ENCODE assay signal across 22 mouse cellular contexts in the genomic region with DNA sequence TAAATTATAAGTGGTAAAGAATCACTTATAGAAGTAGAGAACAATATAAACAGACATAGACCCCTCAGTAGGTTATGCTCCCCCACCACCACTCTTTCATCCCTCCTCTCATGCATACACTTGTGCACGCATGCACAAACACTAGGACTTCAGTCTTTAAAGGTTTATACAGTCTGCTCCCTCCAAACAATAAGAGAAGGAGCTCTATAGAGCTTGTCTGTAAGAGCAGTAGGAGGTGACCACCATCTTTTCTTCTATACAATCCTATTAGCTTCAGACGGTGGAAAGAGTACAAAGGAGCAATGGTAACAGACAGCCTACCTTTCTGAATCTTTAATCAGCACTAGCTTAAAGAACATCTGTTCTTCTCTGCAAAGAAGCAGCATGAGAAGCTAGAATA. TPM values are rescaled to one million over a fixed set of nuclear protein-coding genes. Genes with fewer than 3 reads are reported as not detected.
A peak's percentile ranks its signal among the peaks of the same experiment; 100 is the strongest.
DNase-seq lines count a peak whose midpoint lies in the region; ATAC-seq and TF ChIP-seq lines count a peak whose summit lies in the region.
"Had no signal": no experiment of that assay in that cellular context is flagged by ENCODE, and none has a peak within 500 bp of the region (broad histone marks: within the 10 kb centered on the region; RNA-seq: fewer than 3 reads in every experiment).

No protein-coding gene starts in this region.

- H3K27ac ChIP-seq in forebrain, embryonic 12.5 days: no peak overlapping the region
- H3K27ac ChIP-seq in forebrain, postnatal 0 days (ENCODE audit: low read depth, low read length): no peak overlapping the region
- no peak overlapping the region; the same call in 1 of the 2 replicates for H3K27ac ChIP-seq in midbrain, embryonic 11.5 days (ENCODE audit: low read depth, low read length)
- H3K27ac ChIP-seq in midbrain, embryonic 15.5 days: no peak overlapping the region
- H3K27ac ChIP-seq in midbrain, embryonic 13.5 days: no peak overlapping the region
- H3K27ac ChIP-seq: embryonic facial prominence, embryonic 10.5 days; heart, adult 2 months; heart, embryonic 15.5 days; hindbrain, embryonic 13.5 days; intestine, embryonic 15.5 days had no signal

- no peaks in the 10 kb centered on the region for H3K4me1 ChIP-seq in forebrain, embryonic 12.5 days
- H3K4me1 ChIP-seq in forebrain, postnatal 0 days (ENCODE audit: insufficient read depth): no peaks in the 10 kb centered on the region
- H3K4me1 ChIP-seq in midbrain, embryonic 11.5 days (ENCODE audit: control insufficient read depth, insufficient read depth, low read length): no peaks in the 10 kb centered on the region
- no peaks in the 10 kb centered on the region for H3K4me1 ChIP-seq in midbrain, embryonic 15.5 days
- H3K4me1 ChIP-seq in midbrain, embryonic 13.5 days (replicated peaks): no peaks in the 10 kb centered on the region
- H3K4me1 ChIP-seq: embryonic facial prominence, embryonic 10.5 days; heart, embryonic 15.5 days; hindbrain, embryonic 13.5 days; intestine, embryonic 15.5 days had no signal

- no peak overlapping the region for H3K4me3 ChIP-seq in forebrain, embryonic 12.5 days (replicated peaks)
- H3K4me3 ChIP-seq in forebrain, postnatal 0 days (ENCODE audit: low read depth, low read length): no peak overlapping the region
- H3K4me3 ChIP-seq in midbrain, embryonic 11.5 days (ENCODE audit: low read depth, low read length): no peak overlapping the region
- no peak overlapping the region for H3K4me3 ChIP-seq in midbrain, embryonic 15.5 days
- H3K4me3 ChIP-seq in midbrain, embryonic 13.5 days (replicated peaks): no peak overlapping the region
- H3K4me3 ChIP-seq: embryonic facial prominence, embryonic 10.5 days; heart, adult 2 months; heart, embryonic 15.5 days; hindbrain, embryonic 13.5 days; intestine, embryonic 15.5 days had no signal

- no peak for TF ChIP-seq CTCF in forebrain, postnatal 0 days (IDR thresholded peaks at IDR 0.05; ENCODE audit: low read depth)

- no peaks in the 10 kb centered on the region for H3K9me3 ChIP-seq in forebrain, embryonic 12.5 days
- no peaks in the 10 kb centered on the region for H3K9me3 ChIP-seq in forebrain, postnatal 0 days (ENCODE audit: low read length)
- H3K9me3 ChIP-seq in midbrain, embryonic 11.5 days (ENCODE audit: control insufficient read depth, low read length): no peaks in the 10 kb centered on the region
- H3K9me3 ChIP-seq in midbrain, embryonic 15.5 days: no peaks in the 10 kb centered on the region
- no peaks in the 10 kb centered on the region for H3K9me3 ChIP-seq in midbrain, embryonic 13.5 days
- H3K9me3 ChIP-seq: embryonic facial prominence, embryonic 10.5 days; heart, embryonic 15.5 days; hindbrain, embryonic 13.5 days; intestine, embryonic 15.5 days had no signal

- DNase-seq in forebrain, postnatal 0 days: no peak
- no peak for DNase-seq in midbrain, embryonic 11.5 days (ENCODE audit: low spot score, missing footprints)
- DNase-seq in thymus, postnatal 25 days: no peak
- DNase-seq: adrenal gland, adult 2 months; adrenal gland, postnatal 25 days; cerebellum, adult 2 months; cerebellum, postnatal 10 days; gastrocnemius, postnatal 14 days; heart, adult 2 months; heart, postnatal 14 days had no signal

- H3K27me3 ChIP-seq in forebrain, embryonic 12.5 days: no peaks in the 10 kb centered on the region
- no peaks in the 10 kb centered on the region for H3K27me3 ChIP-seq in forebrain, postnatal 0 days (ENCODE audit: insufficient read depth, low read length)
- no peaks in the 10 kb centered on the region for H3K27me3 ChIP-seq in midbrain, embryonic 11.5 days (ENCODE audit: control insufficient read depth, insufficient read depth, low read length)
- no peaks in the 10 kb centered on the region for H3K27me3 ChIP-seq in midbrain, embryonic 15.5 days (replicated peaks)
- H3K27me3 ChIP-seq in midbrain, embryonic 13.5 days: no peaks in the 10 kb centered on the region
- H3K27me3 ChIP-seq: heart, embryonic 15.5 days; hindbrain, embryonic 13.5 days; intestine, embryonic 15.5 days had no signal

- peak; percentile 65; the same call in 1 of the 2 replicates for ATAC-seq in forebrain, embryonic 12.5 days (ENCODE audit: low FRiP score)
- no peak for ATAC-seq in forebrain, postnatal 0 days
- peak; percentile 92 for ATAC-seq in midbrain, embryonic 11.5 days (ENCODE audit: low FRiP score)
- no peak for ATAC-seq in midbrain, embryonic 15.5 days (replicated peaks)
- ATAC-seq in midbrain, embryonic 13.5 days: peak; percentile 80
- ATAC-seq: intestine, embryonic 15.5 days had no signal

- H3K36me3 ChIP-seq in forebrain, embryonic 12.5 days (replicated peaks): no peaks in the 10 kb centered on the region
- no peaks in the 10 kb centered on the region for H3K36me3 ChIP-seq in forebrain, postnatal 0 days (ENCODE audit: insufficient read depth)
- no peaks in the 10 kb centered on the region for H3K36me3 ChIP-seq in midbrain, embryonic 11.5 days (ENCODE audit: control insufficient read depth, insufficient read depth, low read length)
- no peaks in the 10 kb centered on the region for H3K36me3 ChIP-seq in midbrain, embryonic 15.5 days (replicated peaks)
- H3K36me3 ChIP-seq in midbrain, embryonic 13.5 days: no peaks in the 10 kb centered on the region
- H3K36me3 ChIP-seq: embryonic facial prominence, embryonic 10.5 days; heart, embryonic 15.5 days; hindbrain, embryonic 13.5 days; intestine, embryonic 15.5 days had no signal

- WGBS in forebrain, embryonic 12.5 days: 23% methylated on average over 2 of the region's 2 CpGs
- WGBS in forebrain, postnatal 0 days: 30% methylated on average over 2 of the region's 2 CpGs
- 27% methylated on average over 2 of the region's 2 CpGs for WGBS in midbrain, embryonic 11.5 days
- 31% methylated on average over 2 of the region's 2 CpGs for WGBS in midbrain, embryonic 15.5 days
- 25% methylated on average over 2 of the region's 2 CpGs for WGBS in midbrain, embryonic 13.5 days

- no peak overlapping the region for H3K4me2 ChIP-seq in forebrain, embryonic 12.5 days
- H3K4me2 ChIP-seq in forebrain, postnatal 0 days (ENCODE audit: low read depth): no peak overlapping the region
- H3K4me2 ChIP-seq in midbrain, embryonic 11.5 days: no peak overlapping the region
- no peak overlapping the region for H3K4me2 ChIP-seq in midbrain, embryonic 15.5 days
- no peak overlapping the region for H3K4me2 ChIP-seq in midbrain, embryonic 13.5 days (replicated peaks)
- H3K4me2 ChIP-seq: heart, embryonic 11.5 days; heart, embryonic 15.5 days; hindbrain, embryonic 13.5 days; intestine, embryonic 15.5 days had no signal

- no peak overlapping the region for H3K9ac ChIP-seq in forebrain, embryonic 12.5 days
- H3K9ac ChIP-seq in forebrain, postnatal 0 days: no peak overlapping the region
- no peak overlapping the region for H3K9ac ChIP-seq in midbrain, embryonic 11.5 days (ENCODE audit: low read length)
- H3K9ac ChIP-seq in midbrain, embryonic 15.5 days: no peak overlapping the region
- H3K9ac ChIP-seq in midbrain, embryonic 13.5 days (replicated peaks): no peak overlapping the region
- H3K9ac ChIP-seq: heart, embryonic 15.5 days; hindbrain, embryonic 13.5 days; intestine, embryonic 15.5 days had no signal

RNA-seq across cellular contexts. Expression of a gene that starts 1.8 kb away (rescaled TPM):
- not detected in 2 replicates for polyA plus RNA-seq in forebrain, embryonic 12.5 days (2016; fragmentation: Nextera tagmentation; extraction: Ambion mirVana)
- total RNA-seq in forebrain, postnatal 0 days (2014; rRNA removed): not detected in 2 replicates
- polyA plus RNA-seq in forebrain, postnatal 0 days (2015; fragmentation: Nextera tagmentation; extraction: Ambion mirVana): not detected in 2 replicates
- polyA plus RNA-seq in midbrain, embryonic 11.5 days (2014; fragmentation: Nextera tagmentation; extraction: Ambion mirVana): 0.29 and 0.34 TPM in 2 replicates
- polyA plus RNA-seq in midbrain, embryonic 15.5 days (2015; fragmentation: Nextera tagmentation; extraction: Ambion mirVana): not detected in 2 replicates
- polyA plus RNA-seq in midbrain, embryonic 13.5 days (2015; fragmentation: Nextera tagmentation; extraction: Ambion mirVana): not detected in 2 replicates
- total RNA-seq: adrenal gland, adult 2 months; adrenal gland, postnatal 25 days; gastrocnemius, adult 18-20 months; gastrocnemius, postnatal 14 days; heart, adult 2 months; heart, postnatal 14 days; hematopoietic stem cell, adult 5-6 weeks had no signal
- polyA plus RNA-seq: adrenal gland, adult 2 months; cerebellum, adult 2 months; embryonic facial prominence, embryonic 10.5 days; embryonic facial prominence, embryonic 14.5 days; gonadal fat pad, adult 2 months; heart, adult 2 months; heart, embryonic 11.5 days; heart, embryonic 15.5 days; hindbrain, embryonic 13.5 days; intestine, embryonic 15.5 days had no signal

RNA-seq across cellular contexts. Expression of a gene that starts 58.6 kb away (rescaled TPM):
- polyA plus RNA-seq in forebrain, embryonic 12.5 days (2016; fragmentation: Nextera tagmentation; extraction: Ambion mirVana): 55.1 and 63.9 TPM in 2 replicates
- 52.2 and 87.1 TPM in 2 replicates for total RNA-seq in forebrain, postnatal 0 days (2014; rRNA removed)
- polyA plus RNA-seq in forebrain, postnatal 0 days (2015; fragmentation: Nextera tagmentation; extraction: Ambion mirVana): 41.2 and 53.9 TPM in 2 replicates
- polyA plus RNA-seq in midbrain, embryonic 11.5 days (2014; fragmentation: Nextera tagmentation; extraction: Ambion mirVana): 61.0 and 63.8 TPM in 2 replicates
- 53.4 and 54.0 TPM in 2 replicates for polyA plus RNA-seq in midbrain, embryonic 15.5 days (2015; fragmentation: Nextera tagmentation; extraction: Ambion mirVana)
- polyA plus RNA-seq in midbrain, embryonic 13.5 days (2015; fragmentation: Nextera tagmentation; extraction: Ambion mirVana): 57.5 and 59.3 TPM in 2 replicates

Comparison
In these comparisons a context has a peak if more than half of its experiments do, and no peak if none do; other contexts are left out.
1. ATAC-seq: peak in forebrain, embryonic 12.5 days (single experiment), midbrain, embryonic 11.5 days (single experiment) and midbrain, embryonic 13.5 days (single experiment); none in forebrain, postnatal 0 days (single experiment) and midbrain, embryonic 15.5 days (single experiment).